Comparison of ENCODE assay signal across 12 mouse cellular contexts in genomic region chr5:137609292-137609691, GRCm38 (mm10). TPM values are rescaled to one million over a fixed set of nuclear protein-coding genes. Genes with fewer than 3 reads are reported as not detected.
DNase-seq lines count a peak whose midpoint lies in the region; ATAC-seq and TF ChIP-seq lines count a peak whose summit lies in the region.
"Had no signal": no experiment of that assay in that cellular context is flagged by ENCODE, and none has a peak within 500 bp of the region (broad histone marks: within the 10 kb centered on the region; RNA-seq: fewer than 3 reads in every experiment).

No protein-coding gene starts in this region.

- H3K9me3 ChIP-seq in heart, embryonic 11.5 days (replicated peaks; ENCODE audit: control insufficient read depth, low read length), result no peaks in the 10 kb centered on the region
- H3K9me3 ChIP-seq in lung, embryonic 15.5 days, result no peaks in the 10 kb centered on the region
- H3K9me3 ChIP-seq in embryonic facial prominence, embryonic 13.5 days, result no peaks in the 10 kb centered on the region
- H3K9me3 ChIP-seq: liver, embryonic 12.5 days had no signal

- TF ChIP-seq POLR2A in myocyte (IDR thresholded peaks at IDR 0.05; ENCODE audit: insufficient read length, low read depth), result no peak

- 0 out of 2 replicates have a peak overlapping the region, but pooled peaks have one; percentile 20 for H3K4me3 ChIP-seq in heart, embryonic 11.5 days (ENCODE audit: low read depth, low read length)
- H3K4me3 ChIP-seq in lung, embryonic 15.5 days, result 0 out of 2 replicates have a peak overlapping the region, but pooled peaks have one; percentile 38
- peak overlapping the region; percentile 43 for H3K4me3 ChIP-seq in embryonic facial prominence, embryonic 13.5 days
- H3K4me3 ChIP-seq in myocyte, result peak overlapping the region; percentile 43

- intact Hi-C loops in heart, postnatal 14 days (cut with DNase I), result no loop called here

- ATAC-seq in heart, embryonic 11.5 days (replicated peaks; ENCODE audit: insufficient number of reproducible peaks, low FRiP score, low TSS enrichment), result no peak
- ATAC-seq in lung, embryonic 15.5 days (ENCODE audit: borderline replicate concordance, extremely low read depth, low FRiP score, low TSS enrichment), result no peak
- no peak for ATAC-seq in embryonic facial prominence, embryonic 13.5 days (ENCODE audit: insufficient number of reproducible peaks, insufficient read depth, low FRiP score, low TSS enrichment, low read depth)
- ATAC-seq: liver, embryonic 12.5 days had no signal

- H3K79me2 ChIP-seq in myocyte (ENCODE audit: control insufficient read depth, insufficient read depth), result peaks cover 31% of the 10 kb centered on the region

- no peak overlapping the region for H3ac ChIP-seq in myocyte (ENCODE audit: control insufficient read depth, insufficient read length)

- H3K4me1 ChIP-seq in heart, embryonic 11.5 days (ENCODE audit: control insufficient read depth, insufficient read depth, low read length), result peaks cover 41% of the 10 kb centered on the region
- H3K4me1 ChIP-seq in lung, embryonic 15.5 days, result peaks cover 54% of the 10 kb centered on the region
- peaks cover 64% of the 10 kb centered on the region for H3K4me1 ChIP-seq in embryonic facial prominence, embryonic 13.5 days

- 53% methylated on average over 3 of the region's 3 CpGs for WGBS in heart, embryonic 11.5 days (ENCODE audit: insufficient replicate concordance)
- 65% methylated on average over 3 of the region's 3 CpGs for WGBS in lung, embryonic 15.5 days
- WGBS in embryonic facial prominence, embryonic 13.5 days, result 45% methylated on average over 3 of the region's 3 CpGs

- H3K36me3 ChIP-seq in heart, embryonic 11.5 days (ENCODE audit: control insufficient read depth, insufficient read depth, low read length), result peaks cover 14% of the 10 kb centered on the region
- H3K36me3 ChIP-seq in lung, embryonic 15.5 days, result peaks cover 22% of the 10 kb centered on the region
- H3K36me3 ChIP-seq in embryonic facial prominence, embryonic 13.5 days, result peaks cover 34% of the 10 kb centered on the region
- peaks cover 9% of the 10 kb centered on the region for H3K36me3 ChIP-seq in myocyte (ENCODE audit: control insufficient read depth, insufficient read depth)

- no peaks in the 10 kb centered on the region for H3K27me3 ChIP-seq in heart, embryonic 11.5 days (ENCODE audit: control insufficient read depth, insufficient read depth, low read length)
- no peaks in the 10 kb centered on the region for H3K27me3 ChIP-seq in lung, embryonic 15.5 days
- no peaks in the 10 kb centered on the region for H3K27me3 ChIP-seq in embryonic facial prominence, embryonic 13.5 days
- no peaks in the 10 kb centered on the region for H3K27me3 ChIP-seq in myocyte (ENCODE audit: control insufficient read depth, insufficient read depth, insufficient read length)

- peak overlapping the region; percentile 66 for H3K4me2 ChIP-seq in heart, embryonic 11.5 days
- H3K4me2 ChIP-seq in lung, embryonic 15.5 days, result peak overlapping the region; percentile 55
- peak overlapping the region; percentile 72 for H3K4me2 ChIP-seq in embryonic facial prominence, embryonic 13.5 days
- H3K4me2 ChIP-seq in myocyte (ENCODE audit: low read depth), result peak overlapping the region; percentile 88

- DNase-seq in heart, postnatal 14 days, result no peak
- DNase-seq in lung, postnatal 4 days, result no peak
- no peak for DNase-seq in layer of hippocampus, adult 18-20 months (ENCODE audit: low spot score in 2 of 2)
- no peak for DNase-seq in right cerebral cortex, postnatal 4 days
- DNase-seq: adrenal gland, adult 2 months; kidney, adult 8-10 months had no signal

- no peak overlapping the region for H3K9ac ChIP-seq in heart, embryonic 11.5 days (ENCODE audit: low read depth, low read length)
- H3K9ac ChIP-seq in lung, embryonic 15.5 days, result no peak overlapping the region
- peak overlapping the region; percentile 70; the same call in 1 of the 2 replicates for H3K9ac ChIP-seq in embryonic facial prominence, embryonic 13.5 days
- H3K9ac ChIP-seq: liver, embryonic 12.5 days had no signal

- no peak overlapping the region for H3K27ac ChIP-seq in heart, embryonic 11.5 days (ENCODE audit: low read depth, low read length)
- no peak overlapping the region for H3K27ac ChIP-seq in lung, embryonic 15.5 days
- H3K27ac ChIP-seq in embryonic facial prominence, embryonic 13.5 days, result peak overlapping the region; percentile 99
- H3K27ac ChIP-seq: liver, embryonic 12.5 days had no signal

TF ChIP-seq in myocyte, 11 proteins besides CTCF, POLR2A, EP300 and RAD21:
- no peak for TF ChIP-seq MYOD1 (IDR thresholded peaks at IDR 0.05; ENCODE audit: control insufficient read depth in 1 of 3, insufficient read length in 2 of 3, low read depth in 2 of 3)
- TF ChIP-seq REST (IDR thresholded peaks at IDR 0.05; ENCODE audit: insufficient read depth, insufficient read length), result no peak
- TF ChIP-seq CEBPB (IDR thresholded peaks at IDR 0.05; ENCODE audit: insufficient read depth, poor library complexity, severe bottlenecking), result no peak
- TF ChIP-seq USF1 (IDR thresholded peaks at IDR 0.05; ENCODE audit: low read depth), result no peak
- no peak for TF ChIP-seq MYOG (IDR thresholded peaks at IDR 0.05; ENCODE audit: control insufficient read depth in 1 of 3, insufficient read depth in 1 of 3, insufficient read length in 2 of 3, low read depth in 2 of 3)
- TF ChIP-seq TCF12 (IDR thresholded peaks at IDR 0.05; ENCODE audit: insufficient read depth, poor library complexity, severe bottlenecking), result no peak
- TF ChIP-seq SRF (IDR thresholded peaks at IDR 0.05; ENCODE audit: control insufficient read depth, insufficient read length, low read depth), result no peak
- TF ChIP-seq MAX (IDR thresholded peaks at IDR 0.05; ENCODE audit: low read depth), result no peak
- TF ChIP-seq TCF3 (IDR thresholded peaks at IDR 0.05; ENCODE audit: insufficient read length, low read depth), result no peak

RNA-seq across cellular contexts. Expression of gene Pcolce, which starts 4.3 kb away (rescaled TPM):
- polyA plus RNA-seq in heart, embryonic 11.5 days (2014; fragmentation: Nextera tagmentation; extraction: Ambion mirVana), result 120 and 134 TPM in 2 replicates
- total RNA-seq in heart, postnatal 14 days (2021), result 100 to 1,000 TPM; 101 to 107 TPM
- polyA plus RNA-seq in lung, embryonic 15.5 days (2015; fragmentation: Nextera tagmentation; extraction: Ambion mirVana), result 130 TPM in 2 replicates
- polyA plus RNA-seq in embryonic facial prominence, embryonic 13.5 days (2015; fragmentation: Nextera tagmentation; extraction: Ambion mirVana), result 122 and 135 TPM in 2 replicates
- 368 TPM for polyA plus RNA-seq in myocyte (2012; fragmentation: generic; extraction: Trizol)
- total RNA-seq in layer of hippocampus, adult 18-20 months (2021), result 1 to 10 TPM; 6.1 to 7.5 TPM
- total RNA-seq: megakaryocyte progenitor cell, adult 5-6 weeks had no signal

RNA-seq across cellular contexts. Expression of gene Mospd3, which starts 8.4 kb away (rescaled TPM):
- polyA plus RNA-seq in heart, embryonic 11.5 days (2014; fragmentation: Nextera tagmentation; extraction: Ambion mirVana), result 13.9 and 16.0 TPM in 2 replicates
- total RNA-seq in heart, postnatal 14 days (2021), result 10 to 100 TPM; 22.0 to 22.3 TPM
- polyA plus RNA-seq in lung, embryonic 15.5 days (2015; fragmentation: Nextera tagmentation; extraction: Ambion mirVana), result 31.6 and 32.8 TPM in 2 replicates
- polyA plus RNA-seq in embryonic facial prominence, embryonic 13.5 days (2015; fragmentation: Nextera tagmentation; extraction: Ambion mirVana), result 33.3 and 33.8 TPM in 2 replicates
- polyA plus RNA-seq in myocyte (2012; fragmentation: generic; extraction: Trizol), result 30.3 TPM
- total RNA-seq in layer of hippocampus, adult 18-20 months (2021), result 10 to 100 TPM; 20.9 to 25.2 TPM

RNA-seq across cellular contexts. Expression of gene Fbxo24, which starts 19.5 kb away (rescaled TPM):
- not detected in 2 replicates for polyA plus RNA-seq in heart, embryonic 11.5 days (2014; fragmentation: Nextera tagmentation; extraction: Ambion mirVana)
- under 1 TPM; 0.27 to 0.43 TPM for total RNA-seq in heart, postnatal 14 days (2021)
- polyA plus RNA-seq in lung, embryonic 15.5 days (2015; fragmentation: Nextera tagmentation; extraction: Ambion mirVana), result 0.08 and 0.21 TPM in 2 replicates
- polyA plus RNA-seq in embryonic facial prominence, embryonic 13.5 days (2015; fragmentation: Nextera tagmentation; extraction: Ambion mirVana), result 0.13 TPM in 1 of 2 replicates, not detected in the other
- 0.72 TPM for polyA plus RNA-seq in myocyte (2012; fragmentation: generic; extraction: Trizol)
- under 1 TPM; 0.20 to 0.47 TPM for total RNA-seq in layer of hippocampus, adult 18-20 months (2021)

RNA-seq across cellular contexts. Expression of gene Lrch4, which starts 19.6 kb away (rescaled TPM):
- polyA plus RNA-seq in heart, embryonic 11.5 days (2014; fragmentation: Nextera tagmentation; extraction: Ambion mirVana), result 26.0 and 28.0 TPM in 2 replicates
- total RNA-seq in heart, postnatal 14 days (2021), result 10 to 100 TPM; 22.6 to 23.0 TPM
- polyA plus RNA-seq in lung, embryonic 15.5 days (2015; fragmentation: Nextera tagmentation; extraction: Ambion mirVana), result 35.7 and 37.1 TPM in 2 replicates
- polyA plus RNA-seq in embryonic facial prominence, embryonic 13.5 days (2015; fragmentation: Nextera tagmentation; extraction: Ambion mirVana), result 31.5 and 33.9 TPM in 2 replicates
- 29.1 TPM for polyA plus RNA-seq in myocyte (2012; fragmentation: generic; extraction: Trizol)
- total RNA-seq in layer of hippocampus, adult 18-20 months (2021), result 10 to 100 TPM; 18.9 to 24.2 TPM

RNA-seq across cellular contexts. Expression of gene Gm20605, which starts 19.7 kb away (rescaled TPM):
- 5.9 and 6.5 TPM in 2 replicates for polyA plus RNA-seq in heart, embryonic 11.5 days (2014; fragmentation: Nextera tagmentation; extraction: Ambion mirVana)
- total RNA-seq in heart, postnatal 14 days (2021), result 1 to 10 TPM; 6.6 to 8.5 TPM
- polyA plus RNA-seq in lung, embryonic 15.5 days (2015; fragmentation: Nextera tagmentation; extraction: Ambion mirVana), result 9.4 and 9.6 TPM in 2 replicates
- 7.9 and 8.2 TPM in 2 replicates for polyA plus RNA-seq in embryonic facial prominence, embryonic 13.5 days (2015; fragmentation: Nextera tagmentation; extraction: Ambion mirVana)
- 3.3 TPM for polyA plus RNA-seq in myocyte (2012; fragmentation: generic; extraction: Trizol)
- 10 to 100 TPM; 13.5 to 21.4 TPM for total RNA-seq in layer of hippocampus, adult 18-20 months (2021)
